9 mouse cellular contexts compared by ENCODE assay signal in the genomic region with DNA sequence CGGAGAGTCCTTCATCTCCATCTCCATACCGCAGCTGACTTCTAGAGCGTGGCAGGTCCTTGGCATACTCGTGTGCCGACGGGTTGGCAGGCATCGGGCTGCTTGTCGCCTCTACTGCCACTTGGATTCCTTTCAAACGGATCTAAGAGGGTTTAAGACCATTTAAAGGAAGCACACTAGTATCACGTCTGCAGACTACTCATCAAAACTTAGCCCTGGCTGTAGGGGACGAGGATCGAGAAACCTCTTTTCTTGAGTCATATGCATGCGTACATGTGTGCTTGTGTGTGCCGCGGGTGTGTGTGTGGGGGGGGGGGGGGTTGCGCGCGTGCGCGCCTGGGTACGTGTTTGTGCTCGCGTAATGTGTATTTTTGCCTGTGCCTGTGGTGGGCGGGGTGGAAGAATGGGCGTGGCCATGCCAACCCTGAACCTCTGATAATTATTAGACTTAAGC. TPM values are rescaled to one million over a fixed set of nuclear protein-coding genes. Genes with fewer than 3 reads are reported as not detected.
A peak's percentile ranks its signal among the peaks of the same experiment; 100 is the strongest.
DNase-seq lines count a peak whose midpoint lies in the region; ATAC-seq and TF ChIP-seq lines count a peak whose summit lies in the region.
"Had no signal": no experiment of that assay in that cellular context is flagged by ENCODE, and none has a peak within 500 bp of the region (broad histone marks: within the 10 kb centered on the region; RNA-seq: fewer than 3 reads in every experiment).

No protein-coding gene starts in this region.

- H3K27ac ChIP-seq in gastrocnemius, adult 2 months, result peak overlapping the region; percentile 97
- H3K27ac ChIP-seq in hindbrain, postnatal 0 days, result peak overlapping the region; percentile 37; the same call in 1 of the 2 replicates
- H3K27ac ChIP-seq in small intestine, adult 2 months (ENCODE audit: insufficient read depth, low read depth, low read length), result peak overlapping the region; percentile 86

- intact Hi-C loops in gastrocnemius, adult 2 months (cut with DNase I), result loop anchor here (2.0 to 5.0 kb wide), 2 partner anchors 22 to 39 kb away; a partner anchor contains a TSS
- intact Hi-C loops in left cerebral cortex, postnatal 36 days (cut with DNase I), result loop anchor here (2.0 to 5.0 kb wide), 2 partner anchors 22 to 51 kb away; a partner anchor contains a TSS

- ATAC-seq in hindbrain, postnatal 0 days, result peak; percentile 45

- peaks cover 2% of the 10 kb centered on the region; the same call in 1 of the 2 replicates for H3K4me1 ChIP-seq in hindbrain, postnatal 0 days (ENCODE audit: insufficient read depth, low read length)
- H3K4me1 ChIP-seq in small intestine, adult 2 months (ENCODE audit: control insufficient read depth, insufficient read depth, insufficient read length, low read length), result peaks cover 6% of the 10 kb centered on the region; the same call in 1 of the 2 replicates

- no peaks in the 10 kb centered on the region for H3K9me3 ChIP-seq in hindbrain, postnatal 0 days (ENCODE audit: low read length)

- TF ChIP-seq CTCF in gastrocnemius, adult 2 months (IDR thresholded peaks at IDR 0.05), result no peak
- no peak for TF ChIP-seq CTCF in hindbrain, postnatal 0 days (IDR thresholded peaks at IDR 0.05; ENCODE audit: low read depth)
- no peak for TF ChIP-seq CTCF in small intestine, adult 2 months (IDR thresholded peaks at IDR 0.05; ENCODE audit: extremely low read depth, insufficient read length, insufficient replicate concordance, low read depth, low read length)

- DNase-seq in layer of hippocampus, adult 11-12 months (ENCODE audit: low spot score), result peak; percentile 47
- no peak for DNase-seq in layer of hippocampus, adult 9-10 months (ENCODE audit: low spot score)
- DNase-seq in cerebellum, postnatal 25 days, result peak; percentile 70 to 78
- DNase-seq in gastrocnemius, adult 2 months, result peak; percentile 78
- peak; percentile 59 for DNase-seq in hindbrain, postnatal 0 days (ENCODE audit: low spot score)
- DNase-seq in left cerebral cortex, postnatal 36 days (ENCODE audit: low spot score in 2 of 2), result peak; percentile 35 to 49
- peak; percentile 67 for DNase-seq in mesoderm, embryonic 11.5 days (ENCODE audit: low read depth, low spot score)

- no peaks in the 10 kb centered on the region for H3K36me3 ChIP-seq in hindbrain, postnatal 0 days (ENCODE audit: insufficient read depth, low read length)
- no peaks in the 10 kb centered on the region for H3K36me3 ChIP-seq in small intestine, adult 2 months (ENCODE audit: control insufficient read depth, insufficient read depth, low read length)

- under 1% methylated on average over 25 of the region's 25 CpGs for WGBS in hindbrain, postnatal 0 days
- WGBS in small intestine, adult 2 months, result under 1% methylated on average over 25 of the region's 25 CpGs

- no peaks in the 10 kb centered on the region for H3K27me3 ChIP-seq in hindbrain, postnatal 0 days (ENCODE audit: insufficient read depth, low read length)
- H3K27me3 ChIP-seq in small intestine, adult 2 months (ENCODE audit: control insufficient read depth, insufficient read depth, low read length), result no peaks in the 10 kb centered on the region
- H3K27me3 ChIP-seq: Patski had no signal

- peak overlapping the region; percentile 25; the same call in 1 of the 2 replicates for H3K9ac ChIP-seq in hindbrain, postnatal 0 days (replicated peaks; ENCODE audit: low read length)

- no peak for TF ChIP-seq POLR2A in small intestine, adult 2 months (IDR thresholded peaks at IDR 0.05; ENCODE audit: low read depth, low read length)

- H3K4me2 ChIP-seq in hindbrain, postnatal 0 days (ENCODE audit: low read depth, low read length), result peak overlapping the region; percentile 71

- peak overlapping the region; percentile 94 for H3K4me3 ChIP-seq in gastrocnemius, adult 2 months
- H3K4me3 ChIP-seq in hindbrain, postnatal 0 days (ENCODE audit: low read length), result peak overlapping the region; percentile 78
- H3K4me3 ChIP-seq in small intestine, adult 2 months (ENCODE audit: low read depth, low read length), result peak overlapping the region; percentile 87

RNA-seq across cellular contexts. Expression of a gene that starts 0.7 kb away (rescaled TPM):
- 10 to 100 TPM; 10.0 to 21.1 TPM for total RNA-seq in gastrocnemius, adult 2 months (2021)
- 22.1 and 26.1 TPM in 2 replicates for total RNA-seq in hindbrain, postnatal 0 days (2014; rRNA removed)
- polyA plus RNA-seq in hindbrain, postnatal 0 days (2015; fragmentation: Nextera tagmentation; extraction: Ambion mirVana), result 20.8 and 22.0 TPM in 2 replicates
- total RNA-seq in left cerebral cortex, postnatal 36 days (2021), result 10 to 100 TPM in 1 of 2 experiments, 1 to 10 TPM in 1; 8.9 to 12.0 TPM
- 12.2 and 17.9 TPM in 2 replicates for polyA plus RNA-seq in small intestine, adult 2 months (2012; rRNA removed)

RNA-seq across cellular contexts. Expression of a gene that starts 23.4 kb away (rescaled TPM):
- total RNA-seq in gastrocnemius, adult 2 months (2021), result 1 to 10 TPM; 2.8 to 3.2 TPM
- 14.6 and 14.8 TPM in 2 replicates for total RNA-seq in hindbrain, postnatal 0 days (2014; rRNA removed)
- polyA plus RNA-seq in hindbrain, postnatal 0 days (2015; fragmentation: Nextera tagmentation; extraction: Ambion mirVana), result 140 and 154 TPM in 2 replicates
- total RNA-seq in left cerebral cortex, postnatal 36 days (2021), result 1 to 10 TPM; 4.3 to 6.7 TPM
- 3.7 and 7.9 TPM in 2 replicates for polyA plus RNA-seq in small intestine, adult 2 months (2012; rRNA removed)

RNA-seq across cellular contexts. Expression of a gene that starts 32.6 kb away (rescaled TPM):
- total RNA-seq in gastrocnemius, adult 2 months (2021), result not detected
- total RNA-seq in hindbrain, postnatal 0 days (2014; rRNA removed), result 13.5 and 15.8 TPM in 2 replicates
- 49.8 and 63.2 TPM in 2 replicates for polyA plus RNA-seq in hindbrain, postnatal 0 days (2015; fragmentation: Nextera tagmentation; extraction: Ambion mirVana)
- 10 to 100 TPM; 44.0 to 48.8 TPM for total RNA-seq in left cerebral cortex, postnatal 36 days (2021)
- polyA plus RNA-seq in small intestine, adult 2 months (2012; rRNA removed), result not detected in 2 replicates
- polyA plus RNA-seq: Patski had no signal

Comparison
In these comparisons a context has a peak if more than half of its experiments do, and no peak if none do; other contexts are left out.
1. H3K27ac ChIP-seq: peak in every context shown above with its lines; median percentile 97 in gastrocnemius, adult 2 months; 86 in small intestine, adult 2 months; 37 in hindbrain, postnatal 0 days.
2. RNA of a gene that starts 32.6 kb away (total RNA-seq): 44.0 to 48.8 TPM in left cerebral cortex, postnatal 36 days and 13.5 to 15.8 TPM in hindbrain, postnatal 0 days; not detected in gastrocnemius, adult 2 months; every median in the first group is over 10 times any median in the second.
3. Peak in every context shown above with its lines, with median percentiles within 50 percentile points of each other: H3K4me3 ChIP-seq.